Mouse (Mus musculus) erythroid progenitor cell, adult 5-6 weeks (primary cell): ENCODE results near the gene Tmem45a2. TPM values are rescaled to one million over a fixed set of nuclear protein-coding genes. Genes with fewer than 3 reads are reported as not detected.
"Not testable (repeated sequence)": the region's sequence is repeated elsewhere in the genome, so short reads cannot be mapped to it uniquely, and the experiment has no call there.

Experiments used
- ATAC-seq: replicated peaks from 2 replicates; pipeline ENCODE4 v1.8.0; 2016; ENCODE audit warnings: moderate number of reproducible peaks, mild to moderate bottlenecking, moderate TSS enrichment, inconsistent platforms; ENCODE audit not compliant: poor library complexity, low FRiP score, severe bottlenecking
- total RNA-seq, 2 experiments: library from RNA; stranded (forward) in 1 of 2; stranded (reverse) in 1 of 2; fragments of 150-400 nt in 1 of 2; fragments of 186-747, 209-891 nt in 1 of 2; gene quantifications; 2 replicates each; pipeline versions ENCODE4 v1.2.3 to v1.2.4; 2015 to 2017; ENCODE audit warnings: low replicate concordance in 2 of 2

Gene Tmem45a2
- not detected in 2 replicates for total RNA-seq (2015; ENCODE audit: low replicate concordance)
- total RNA-seq (2017; ENCODE audit: low replicate concordance), result not detected in 2 replicates

DNA sequence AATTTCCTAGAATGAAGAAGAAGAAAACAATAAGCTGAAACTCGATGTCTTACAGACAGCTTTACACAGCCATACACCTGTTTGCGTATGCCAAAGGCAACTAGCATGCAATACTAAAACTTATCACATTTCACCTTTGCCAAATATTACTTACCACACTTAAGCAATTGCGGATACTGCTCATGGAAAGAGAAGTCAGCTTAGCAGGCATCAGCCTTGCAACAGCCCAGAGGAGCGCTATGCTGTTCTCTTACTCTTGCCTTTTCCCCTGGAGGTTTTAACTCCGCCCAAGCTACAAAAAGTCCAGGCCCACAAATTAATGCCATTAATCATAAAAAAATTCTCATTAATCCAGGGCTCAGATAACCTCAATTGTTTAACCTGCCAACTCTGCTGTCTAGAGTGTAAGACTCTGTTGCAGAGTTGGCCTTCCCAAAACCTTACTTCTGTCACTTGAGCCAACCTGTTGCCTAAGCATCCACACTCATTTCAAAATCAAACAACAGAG, at the start of gene Tmem45a2:
Gene Tmem45a2 (minus strand): TSS at position 241 of the 508 bp plus-strand sequence.
- no peak for ATAC-seq

DNA sequence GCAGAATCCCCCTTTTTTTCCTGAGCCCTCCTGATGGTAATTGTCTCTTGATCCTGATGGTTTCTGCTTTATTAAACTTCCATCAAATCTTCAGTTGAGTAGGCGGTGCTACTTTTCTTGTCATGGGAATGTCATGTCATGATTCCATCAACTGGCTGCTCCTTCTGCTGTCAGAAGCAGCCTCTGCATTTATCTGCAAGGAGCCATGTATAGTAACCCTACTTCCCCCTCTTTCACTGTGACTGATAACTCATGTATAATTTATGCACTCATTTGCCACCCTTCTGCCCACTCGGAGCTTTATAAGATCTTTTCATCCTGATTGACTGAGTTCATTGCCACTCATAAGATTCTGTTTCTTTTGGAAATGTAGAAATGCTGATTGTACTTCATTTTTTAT, 46.4 kb upstream of the Tmem45a2 start:
- no peak for ATAC-seq

DNA sequence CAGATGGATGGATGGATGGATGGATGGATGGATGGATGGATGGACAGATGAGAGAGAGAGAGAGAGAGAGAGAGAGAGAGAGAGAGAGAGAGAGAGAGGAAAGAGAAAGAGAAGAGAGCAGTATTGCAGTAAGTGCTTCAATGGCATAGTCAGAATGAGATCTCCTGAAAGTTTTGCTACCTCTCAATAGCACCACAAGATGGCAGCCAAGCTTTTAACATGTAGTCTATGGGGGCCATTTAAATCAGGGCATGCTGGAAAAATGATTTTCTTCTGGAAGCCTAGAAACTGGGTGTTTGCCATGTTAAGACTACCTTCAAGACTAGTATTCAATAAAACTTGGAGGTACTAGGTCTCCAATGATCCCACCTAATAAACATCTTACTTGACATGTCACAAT, 44.9 kb upstream of the Tmem45a2 start:
- no peak for ATAC-seq

DNA sequence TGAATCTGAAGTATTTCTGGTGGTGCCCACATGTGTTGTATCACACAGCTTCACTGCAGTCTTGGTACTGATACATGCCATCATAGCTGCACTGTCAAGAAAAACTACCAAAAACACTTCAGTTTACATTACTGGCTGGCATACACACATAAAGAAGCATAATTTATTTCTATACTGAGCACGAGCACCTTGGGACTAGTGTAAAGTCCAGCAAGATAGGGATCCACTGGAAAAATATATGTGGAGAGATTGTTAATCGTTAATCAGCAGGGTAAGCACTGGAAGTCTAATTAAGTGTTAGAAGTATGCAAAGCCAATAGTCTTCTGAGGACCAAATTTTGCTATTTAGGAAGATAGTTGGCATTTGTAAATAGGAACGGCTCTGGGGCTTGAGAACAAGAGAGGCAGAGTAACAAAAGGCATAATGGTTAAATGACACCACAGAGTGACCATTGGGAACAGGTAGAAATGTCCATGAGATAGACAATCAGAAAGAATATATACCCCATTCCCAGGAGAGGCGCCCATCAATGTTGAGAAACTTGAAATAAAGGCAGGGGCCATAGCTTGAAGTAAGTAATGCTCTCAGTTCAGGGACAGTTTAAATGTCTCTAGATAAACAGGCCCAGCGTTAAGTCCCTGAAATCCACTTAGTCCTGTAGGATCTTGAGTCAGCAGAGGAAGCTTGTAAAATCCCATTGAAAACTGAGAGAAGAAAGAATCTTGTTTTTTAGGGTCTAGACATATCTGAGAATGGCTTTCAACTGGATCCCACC, 35.2 kb upstream of the Tmem45a2 start:
- no peak for ATAC-seq

DNA sequence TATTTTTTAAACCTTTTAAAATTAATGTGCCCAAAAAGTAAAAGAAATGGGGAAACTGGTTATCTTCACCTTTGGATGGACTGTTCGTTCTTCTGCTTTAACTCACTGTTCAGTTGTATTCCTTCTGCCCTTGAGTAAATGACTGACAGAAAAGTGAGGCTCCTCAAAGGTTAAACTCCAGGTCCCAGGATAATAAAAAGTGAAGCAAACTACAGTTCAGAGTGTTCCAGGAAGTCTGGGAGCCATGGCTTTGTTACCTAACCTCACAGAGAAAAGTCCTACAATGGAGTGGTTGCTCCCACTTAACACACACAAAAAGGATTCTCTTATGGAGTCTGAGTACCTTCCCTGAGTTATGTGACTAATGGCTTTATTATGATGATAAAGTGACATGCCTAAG, 30.0 kb upstream of the Tmem45a2 start:
- no peak for ATAC-seq

GRCm38 (mm10) chr16:57099572-57100237, 28.5 kb upstream of the Tmem45a2 start:
- ATAC-seq, result no peak

DNA sequence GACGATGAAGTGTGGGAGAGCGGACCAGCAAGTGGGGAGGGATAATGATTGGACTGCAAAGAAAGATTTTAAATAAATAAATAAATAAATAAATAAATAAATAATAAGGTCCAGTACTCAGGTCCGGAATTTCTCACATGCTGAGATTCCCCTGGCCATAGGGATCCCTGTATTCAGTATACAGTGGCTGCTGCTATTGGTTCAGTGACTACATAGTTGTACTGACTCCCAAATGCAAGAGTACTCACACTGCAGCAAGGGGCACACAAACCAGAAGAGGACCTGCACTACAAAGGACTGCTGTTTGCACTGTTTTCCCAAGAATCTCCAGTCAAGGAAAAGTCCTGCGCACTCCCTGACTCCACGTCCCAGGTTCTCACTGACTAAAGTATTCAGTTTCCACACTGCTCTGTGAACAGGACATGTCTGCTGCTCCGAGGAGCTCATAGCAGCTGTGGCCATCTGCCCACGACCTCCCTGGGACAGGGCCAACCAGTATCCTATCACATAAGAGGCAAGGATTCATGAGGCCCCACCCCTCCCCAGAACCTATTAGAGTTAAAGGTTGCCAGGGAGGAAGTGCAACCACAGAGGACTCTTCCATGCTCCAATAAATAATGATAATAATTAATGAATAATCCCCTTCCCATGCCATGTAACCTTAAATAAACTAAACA, 27.4 kb upstream of the Tmem45a2 start:
- ATAC-seq, result no peak

- no peak for ATAC-seq
Observed at GRCm38 (mm10) chr16:57092911-57093605, 21.9 kb upstream of the Tmem45a2 start.

GRCm38 (mm10) chr16:57092460-57092859, 21.3 kb upstream of the Tmem45a2 start:
- no peak for ATAC-seq

DNA sequence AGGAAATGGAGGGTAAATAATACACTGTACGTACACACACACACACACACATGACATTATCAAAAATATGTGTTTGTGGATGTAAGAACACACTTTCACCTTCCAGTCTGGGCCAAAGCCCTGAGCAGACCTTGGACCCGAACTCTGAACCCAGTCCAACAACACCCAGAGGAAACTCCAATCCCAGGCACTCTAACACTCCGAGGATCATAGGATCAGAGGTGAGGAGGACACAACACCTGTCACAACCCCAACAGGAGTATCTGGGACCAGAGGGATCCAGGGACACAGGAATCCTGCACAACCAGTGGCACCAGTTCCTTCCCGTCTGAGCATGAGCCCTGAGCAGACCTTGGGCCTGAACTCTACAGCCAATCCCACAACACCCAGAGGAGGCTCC, 8.4 kb upstream of the Tmem45a2 start:
- ATAC-seq, result no peak

- no peak for ATAC-seq
Observed at GRCm38 (mm10) chr16:57075986-57076385, 4.8 kb upstream of the Tmem45a2 start.

DNA sequence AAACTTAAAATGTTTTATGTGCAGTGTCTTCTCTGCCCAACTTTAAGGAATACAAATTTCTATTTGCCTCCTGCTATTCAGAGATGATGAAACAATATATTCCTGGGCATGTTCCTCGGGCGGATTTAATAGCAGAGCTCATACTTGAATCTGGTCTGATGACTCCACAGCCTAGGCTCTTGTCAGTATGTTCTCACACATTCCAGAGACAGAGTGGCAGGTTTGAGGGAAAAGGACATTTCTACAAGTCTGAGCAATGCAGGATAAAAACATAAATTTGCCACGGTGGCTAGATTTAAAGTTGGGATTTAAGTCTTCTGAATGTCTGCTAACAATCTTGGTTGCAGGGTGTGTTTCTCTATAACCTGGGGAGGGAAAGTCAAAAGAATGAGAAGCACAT, 9.1 kb downstream of the Tmem45a2 start:
- ATAC-seq, result no peak

GRCm38 (mm10) chr16:57056995-57057394, 14.2 kb downstream of the Tmem45a2 start:
- ATAC-seq, result no peak

DNA sequence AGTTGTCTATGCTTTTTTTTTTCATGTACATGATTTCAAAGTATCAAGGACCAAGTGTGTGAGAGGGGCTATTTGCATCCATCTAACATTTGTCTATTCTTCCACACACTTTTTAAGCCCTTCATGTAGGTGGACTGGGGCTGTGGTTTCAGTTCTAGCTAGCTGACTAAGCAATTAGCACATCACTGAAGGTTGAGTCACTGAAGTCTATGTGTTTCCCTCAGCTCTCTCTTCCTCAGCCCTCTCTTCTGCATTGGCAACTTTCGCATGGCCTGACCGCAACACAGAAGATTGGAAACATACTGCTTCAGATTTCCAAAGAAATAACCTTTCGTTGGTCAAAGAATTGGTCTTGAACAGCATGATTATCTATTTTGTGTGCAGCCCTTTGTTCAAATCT, 21.2 kb downstream of the Tmem45a2 start:
- ATAC-seq, result no peak

DNA sequence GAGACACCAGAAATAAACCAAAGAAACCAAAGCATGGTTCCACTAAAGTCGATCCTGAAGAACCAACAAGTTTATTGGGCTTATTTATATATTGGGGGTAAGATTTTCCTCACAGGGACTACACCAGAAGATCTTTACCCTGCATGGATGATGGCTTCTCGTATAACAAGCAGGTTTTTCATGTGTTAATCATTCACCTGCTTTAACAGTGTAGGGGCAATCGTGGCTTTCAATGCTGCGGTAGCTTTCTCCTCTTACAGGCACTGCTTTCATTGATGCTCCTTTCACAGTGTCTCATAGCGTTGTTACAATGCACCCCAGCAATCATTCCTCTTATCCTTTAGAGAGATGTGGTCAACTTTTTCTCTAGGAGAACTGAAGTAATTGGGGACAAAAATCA, 32.6 kb downstream of the Tmem45a2 start:
- ATAC-seq, result no peak

DNA sequence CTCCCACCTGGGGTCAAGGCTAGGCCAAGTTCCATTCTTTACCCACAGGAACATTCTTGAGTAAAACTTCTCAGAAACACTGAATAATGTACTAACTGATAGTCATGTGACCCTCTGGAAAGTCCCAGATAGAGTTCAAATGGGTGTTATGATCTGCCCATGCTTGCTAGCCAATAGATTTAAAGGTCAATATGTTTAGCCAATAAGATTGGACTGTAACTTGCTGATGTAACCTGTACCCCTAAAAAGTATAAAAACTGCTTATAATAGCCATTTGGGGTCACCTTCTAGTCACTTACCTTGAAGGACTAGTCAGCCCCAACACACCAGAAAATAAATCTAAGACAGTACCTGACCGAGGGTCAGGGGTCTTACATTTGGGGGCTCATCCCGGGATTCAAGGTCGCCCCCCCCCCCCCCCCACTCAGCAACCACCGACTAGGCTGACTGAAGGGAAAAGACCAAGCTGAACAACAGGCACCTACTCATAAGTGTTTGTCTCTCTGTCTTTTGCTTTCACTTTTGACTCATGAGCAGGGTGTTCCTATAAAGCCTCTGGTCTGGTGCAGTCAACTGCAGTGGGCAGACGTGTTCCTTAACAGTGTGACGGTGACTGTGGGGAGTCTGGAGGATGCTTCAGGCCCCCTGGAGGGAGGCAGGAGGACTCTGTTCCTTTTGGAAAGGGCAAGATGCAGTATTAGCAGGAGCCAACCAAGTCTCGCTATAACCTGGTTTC, 40.9 kb downstream of the Tmem45a2 start:
- no peak for ATAC-seq

DNA sequence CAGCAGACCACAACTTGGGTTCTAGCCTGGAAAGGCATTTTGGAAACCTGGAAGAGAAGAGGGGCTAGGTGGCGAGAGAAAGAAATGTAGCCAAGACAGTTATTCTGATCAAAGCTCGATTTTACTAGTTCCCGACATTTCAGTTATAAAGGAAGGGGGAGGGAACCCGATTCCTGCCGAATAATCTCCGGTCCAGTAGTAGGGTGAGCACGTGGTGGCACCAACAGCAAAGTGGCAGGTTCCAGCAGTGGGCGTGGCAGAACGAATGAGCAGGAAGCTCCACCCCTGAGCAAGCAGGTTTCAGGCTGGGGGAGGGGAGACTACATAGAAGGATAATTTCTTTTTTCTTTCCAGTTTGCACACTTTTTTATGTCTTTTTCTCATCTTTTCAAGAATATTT, 72.9 kb downstream of the Tmem45a2 start:
- not testable (repeated sequence) for ATAC-seq
